Mouse (Mus musculus): Measurements from ENCODE around the gene Ctsw. TPM values are rescaled to one million over a fixed set of nuclear protein-coding genes. Genes with fewer than 3 reads are reported as not detected.
A peak's percentile ranks its signal among the peaks of the same experiment; 100 is the strongest.
"Not testable (repeated sequence)": the region's sequence is repeated elsewhere in the genome, so short reads cannot be mapped to it uniquely, and the experiment has no call there.

The Ctsw gene
- polyA plus RNA-seq, 1 experiment from 2014 or later: 4.5 TPM

- 93% methylated on average over 2 of the region's 2 CpGs for WGBS
- no peak overlapping the region for H3K4me3 ChIP-seq (ENCODE audit: low read length)
- no peak overlapping the region for H3K9ac ChIP-seq (ENCODE audit: low read depth, low read length)
- H3K9me3 ChIP-seq (ENCODE audit: control insufficient read depth, low read length): no peaks in the 10 kb centered on the region
- ATAC-seq: no peak
- no peak overlapping the region for H3K4me2 ChIP-seq (ENCODE audit: low read length)
- H3K27me3 ChIP-seq (replicated peaks; ENCODE audit: control insufficient read depth, insufficient read depth, low read length): no peaks in the 10 kb centered on the region
- H3K27ac ChIP-seq (ENCODE audit: low read depth, low read length): no peak overlapping the region
- H3K4me1 ChIP-seq (ENCODE audit: control insufficient read depth, insufficient read depth, low read depth, low read length): no peaks in the 10 kb centered on the region
- peaks cover 15% of the 10 kb centered on the region for H3K36me3 ChIP-seq (ENCODE audit: control insufficient read depth, insufficient read depth, low read length)
These were observed 32.1 kb upstream of the Ctsw start for GRCm38 (mm10) chr19:5500330-5500875.

- peaks cover 31% of the 10 kb centered on the region for H3K36me3 ChIP-seq (ENCODE audit: control insufficient read depth, insufficient read depth, low read length)
- peaks cover 16% of the 10 kb centered on the region for H3K4me1 ChIP-seq (ENCODE audit: control insufficient read depth, insufficient read depth, low read depth, low read length)
- no peak overlapping the region for H3K9ac ChIP-seq (ENCODE audit: low read depth, low read length)
- H3K27me3 ChIP-seq (replicated peaks; ENCODE audit: control insufficient read depth, insufficient read depth, low read length): no peaks in the 10 kb centered on the region
- no peak overlapping the region for H3K4me2 ChIP-seq (ENCODE audit: low read length)
- ATAC-seq: no peak
- no peak overlapping the region for H3K4me3 ChIP-seq (ENCODE audit: low read length)
- no peak overlapping the region for H3K27ac ChIP-seq (ENCODE audit: low read depth, low read length)
- H3K9me3 ChIP-seq (ENCODE audit: control insufficient read depth, low read length): no peaks in the 10 kb centered on the region
- 88% methylated on average over 16 of the region's 16 CpGs for WGBS
These were observed 27.7 kb upstream of the Ctsw start for GRCm38 (mm10) chr19:5496052-5496370.

GRCm38 (mm10) chr19:5495353-5496051, 27.2 kb upstream of the Ctsw start:
- no peaks in the 10 kb centered on the region for H3K9me3 ChIP-seq (ENCODE audit: control insufficient read depth, low read length)
- H3K27ac ChIP-seq (ENCODE audit: low read depth, low read length): no peak overlapping the region
- ATAC-seq: no peak
- peaks cover 16% of the 10 kb centered on the region for H3K4me1 ChIP-seq (ENCODE audit: control insufficient read depth, insufficient read depth, low read depth, low read length)
- peaks cover 31% of the 10 kb centered on the region for H3K36me3 ChIP-seq (ENCODE audit: control insufficient read depth, insufficient read depth, low read length)
- H3K4me3 ChIP-seq (ENCODE audit: low read length): no peak overlapping the region
- H3K4me2 ChIP-seq (ENCODE audit: low read length): no peak overlapping the region
- 85% methylated on average over 12 of the region's 12 CpGs for WGBS
- no peak overlapping the region for H3K9ac ChIP-seq (ENCODE audit: low read depth, low read length)
- no peaks in the 10 kb centered on the region for H3K27me3 ChIP-seq (replicated peaks; ENCODE audit: control insufficient read depth, insufficient read depth, low read length)

- Histone ChIP-seq H3K27me3 (replicated peaks; ENCODE audit: control insufficient read depth, insufficient read depth, low read length) (no peaks in the 10 kb centered on the region), H3K27ac (ENCODE audit: low read depth, low read length) (no peak overlapping the region), H3K36me3 (ENCODE audit: control insufficient read depth, insufficient read depth, low read length) (peaks cover 31% of the 10 kb centered on the region), H3K4me3 (ENCODE audit: low read length) (no peak overlapping the region), H3K9me3 (ENCODE audit: control insufficient read depth, low read length) (no peaks in the 10 kb centered on the region), H3K4me1 (ENCODE audit: control insufficient read depth, insufficient read depth, low read depth, low read length) (peaks cover 19% of the 10 kb centered on the region), H3K9ac (ENCODE audit: low read depth, low read length) (no peak overlapping the region), H3K4me2 (ENCODE audit: low read length) (no peak overlapping the region)
- 87% methylated on average over 3 of the region's 3 CpGs for WGBS
- ATAC-seq: no peak
These were observed 26.0 kb upstream of the Ctsw start for GRCm38 (mm10) chr19:5494314-5494713.

- peaks cover 31% of the 10 kb centered on the region for H3K36me3 ChIP-seq (ENCODE audit: control insufficient read depth, insufficient read depth, low read length)
- H3K9ac ChIP-seq (ENCODE audit: low read depth, low read length); H3K4me3 ChIP-seq (ENCODE audit: low read length); ATAC-seq; H3K27me3 ChIP-seq (replicated peaks; ENCODE audit: control insufficient read depth, insufficient read depth, low read length); H3K9me3 ChIP-seq (ENCODE audit: control insufficient read depth, low read length); H3K27ac ChIP-seq (ENCODE audit: low read depth, low read length); H3K4me2 ChIP-seq (ENCODE audit: low read length): not testable (repeated sequence)
- peaks cover 21% of the 10 kb centered on the region for H3K4me1 ChIP-seq (ENCODE audit: control insufficient read depth, insufficient read depth, low read depth, low read length)
- 53% methylated on average over 9 of the region's 9 CpGs for WGBS
These were observed 25.0 kb upstream of the Ctsw start for GRCm38 (mm10) chr19:5493301-5493721.

- ATAC-seq: no peak
- Histone ChIP-seq H3K4me3 (ENCODE audit: low read length) (no peak overlapping the region), H3K27me3 (replicated peaks; ENCODE audit: control insufficient read depth, insufficient read depth, low read length) (no peaks in the 10 kb centered on the region), H3K9ac (ENCODE audit: low read depth, low read length) (no peak overlapping the region), H3K4me1 (ENCODE audit: control insufficient read depth, insufficient read depth, low read depth, low read length) (peaks cover 22% of the 10 kb centered on the region), H3K36me3 (ENCODE audit: control insufficient read depth, insufficient read depth, low read length) (peaks cover 27% of the 10 kb centered on the region), H3K27ac (ENCODE audit: low read depth, low read length) (no peak overlapping the region), H3K4me2 (ENCODE audit: low read length) (no peak overlapping the region; the same call in 1 of the 2 replicates), H3K9me3 (ENCODE audit: control insufficient read depth, low read length) (no peaks in the 10 kb centered on the region)
- 90% methylated on average over 4 of the region's 4 CpGs for WGBS
These were observed 24.3 kb upstream of the Ctsw start for GRCm38 (mm10) chr19:5492641-5493040.

- H3K4me2 ChIP-seq (ENCODE audit: low read length): peak overlapping the region; percentile 92
- peaks cover 31% of the 10 kb centered on the region for H3K4me1 ChIP-seq (ENCODE audit: control insufficient read depth, insufficient read depth, low read depth, low read length)
- ATAC-seq: peak; percentile 39
- WGBS: under 1% methylated on average over 57 of the region's 59 CpGs
- peak overlapping the region; percentile 99 for H3K27ac ChIP-seq (ENCODE audit: low read depth, low read length)
- no peaks in the 10 kb centered on the region for H3K9me3 ChIP-seq (ENCODE audit: control insufficient read depth, low read length)
- no peaks in the 10 kb centered on the region for H3K27me3 ChIP-seq (replicated peaks; ENCODE audit: control insufficient read depth, insufficient read depth, low read length)
- peak overlapping the region; percentile 99 for H3K4me3 ChIP-seq (ENCODE audit: low read length)
- H3K9ac ChIP-seq (ENCODE audit: low read depth, low read length): peak overlapping the region; percentile 96
- peaks cover 27% of the 10 kb centered on the region for H3K36me3 ChIP-seq (ENCODE audit: control insufficient read depth, insufficient read depth, low read length)
These were observed 22.8 kb upstream of the Ctsw start for GRCm38 (mm10) chr19:5490898-5491708.

GRCm38 (mm10) chr19:5490313-5490897, 22.1 kb upstream of the Ctsw start, which contains the start of gene Cfl1:
TSS of gene Cfl1 (plus strand) at chr19:5490455.
- ATAC-seq: peak; percentile 78
- under 1% methylated on average over 62 of the region's 62 CpGs for WGBS
- Histone ChIP-seq H3K9ac (ENCODE audit: low read depth, low read length) (peak within 1 kb of the TSS; percentile 96), H3K36me3 (ENCODE audit: control insufficient read depth, insufficient read depth, low read length) (peaks cover 27% of the 10 kb centered on the region), H3K4me2 (ENCODE audit: low read length) (peak within 1 kb of the TSS; percentile 92), H3K4me1 (ENCODE audit: control insufficient read depth, insufficient read depth, low read depth, low read length) (peaks cover 31% of the 10 kb centered on the region), H3K4me3 (ENCODE audit: low read length) (peak within 1 kb of the TSS; percentile 99), H3K27ac (ENCODE audit: low read depth, low read length) (peak within 1 kb of the TSS; percentile 99), H3K9me3 (ENCODE audit: control insufficient read depth, low read length) (no peaks in the 10 kb centered on the region), H3K27me3 (replicated peaks; ENCODE audit: control insufficient read depth, insufficient read depth, low read length) (no peaks in the 10 kb centered on the region)

- H3K9me3 ChIP-seq (ENCODE audit: control insufficient read depth, low read length); H3K27me3 ChIP-seq (replicated peaks; ENCODE audit: control insufficient read depth, insufficient read depth, low read length); H3K9ac ChIP-seq (ENCODE audit: low read depth, low read length); ATAC-seq: not testable (repeated sequence)
- WGBS: 49% methylated on average over 10 of the region's 10 CpGs
- Histone ChIP-seq H3K4me2 (ENCODE audit: low read length) (peak overlapping the region; percentile 51), H3K27ac (ENCODE audit: low read depth, low read length) (peak overlapping the region; percentile 99), H3K36me3 (ENCODE audit: control insufficient read depth, insufficient read depth, low read length) (peaks cover 28% of the 10 kb centered on the region), H3K4me1 (ENCODE audit: control insufficient read depth, insufficient read depth, low read depth, low read length) (peaks cover 31% of the 10 kb centered on the region), H3K4me3 (ENCODE audit: low read length) (peak overlapping the region; percentile 99)
These were observed 21.4 kb upstream of the Ctsw start for GRCm38 (mm10) chr19:5489721-5490120.

Data from hindbrain, embryonic 16.5 days (tissue).